Mouse (Mus musculus): ENCODE results near the gene Ptgr1.

- TF ChIP-seq POLR2A (IDR thresholded peaks at IDR 0.05; ENCODE audit: low read depth, low read length) = no peak
- TF ChIP-seq CTCF (conservative IDR thresholded peaks at IDR 0.05; ENCODE audit: insufficient read depth, insufficient read length, low read depth, low read length) = no peak
Measured at GRCm38 (mm10) chr4:59007974-59008373, 21.1 kb upstream of the Ptgr1 start.

Data from kidney, adult 2 months (tissue).